Mouse (Mus musculus): ENCODE measurements around the gene Lamb3. TPM values are rescaled to one million over a fixed set of nuclear protein-coding genes. Genes with fewer than 3 reads are reported as not detected.

Gene Lamb3
- polyA plus RNA-seq, 1 experiment from 2014 or later, result 0.59 TPM

DNA sequence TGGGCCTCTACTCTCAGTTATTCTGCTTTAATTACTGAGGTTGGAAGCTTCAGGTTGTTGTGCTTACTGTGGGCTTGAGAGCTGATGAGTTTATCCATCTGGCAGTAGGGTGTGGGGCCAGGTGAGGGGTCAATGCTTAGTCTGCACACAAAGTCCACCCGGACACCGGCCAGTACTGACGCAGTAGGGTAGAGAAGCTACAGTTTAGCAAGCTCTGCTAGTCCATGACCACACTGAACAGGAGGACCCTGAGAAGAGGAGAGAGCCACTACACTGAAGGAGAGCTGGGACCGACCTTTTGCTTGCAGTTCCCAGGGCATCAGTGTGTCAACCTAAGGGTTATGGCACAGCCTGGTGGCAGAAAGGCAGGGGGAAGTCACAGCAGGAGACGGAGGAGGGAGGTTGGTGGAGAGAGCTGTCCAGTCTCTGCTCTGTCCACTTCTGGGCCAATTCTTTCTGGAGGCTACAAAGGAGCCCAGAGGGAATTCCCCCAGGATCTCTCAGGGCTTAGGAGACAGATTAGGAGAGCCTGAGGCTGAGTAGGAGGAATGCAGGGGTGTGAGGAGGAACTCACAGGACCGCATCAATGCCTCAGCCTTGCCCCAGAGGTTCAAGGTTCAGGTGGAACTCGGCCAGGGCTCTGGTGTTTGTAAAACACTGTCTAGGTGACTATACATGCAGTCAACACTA, 119.1 kb downstream of the Lamb3 start:
- H3K4me1 ChIP-seq, result peaks cover 6% of the 10 kb centered on the region; the same call in 1 of the 2 replicates
- no peaks in the 10 kb centered on the region for H3K9me3 ChIP-seq (replicated peaks)
- no peaks in the 10 kb centered on the region for H3K36me3 ChIP-seq
- ATAC-seq (ENCODE audit: low FRiP score), result no peak
- H3K27me3 ChIP-seq (replicated peaks), result no peaks in the 10 kb centered on the region
- H3K27ac ChIP-seq (replicated peaks), result no peak overlapping the region
- WGBS, result 78% methylated on average over 7 of the region's 7 CpGs
- H3K4me3 ChIP-seq (replicated peaks), result no peak overlapping the region
- H3K4me2 ChIP-seq, result no peak overlapping the region
- no peak overlapping the region for H3K9ac ChIP-seq (replicated peaks)

DNA sequence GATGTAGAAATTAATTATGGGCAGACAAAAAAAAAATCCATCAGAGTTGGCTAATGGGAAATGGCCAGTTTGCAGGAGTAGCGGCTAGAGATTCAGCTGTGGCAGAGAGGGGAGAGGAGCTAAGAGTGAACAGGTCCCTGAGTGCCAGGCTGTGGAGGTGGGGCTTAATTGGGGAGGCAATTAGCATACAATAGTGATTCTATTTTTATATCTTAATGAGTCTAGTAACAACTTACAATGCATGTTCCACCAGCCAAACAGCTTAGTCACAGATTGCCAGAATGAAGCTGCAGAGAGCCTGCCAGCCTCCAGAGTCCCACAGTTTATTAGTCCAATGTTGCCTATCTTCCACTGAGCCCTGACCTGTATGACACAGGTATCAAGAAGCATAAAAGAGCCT, 119.7 kb downstream of the Lamb3 start:
- Histone ChIP-seq H3K9me3 (replicated peaks) (no peaks in the 10 kb centered on the region), H3K27me3 (replicated peaks) (no peaks in the 10 kb centered on the region), H3K9ac (replicated peaks) (no peak overlapping the region), H3K36me3 (no peaks in the 10 kb centered on the region), H3K4me3 (replicated peaks) (no peak overlapping the region), H3K4me2 (no peak overlapping the region), H3K4me1 (peaks cover 6% of the 10 kb centered on the region; the same call in 1 of the 2 replicates), H3K27ac (replicated peaks) (no peak overlapping the region)
- WGBS, result 33% methylated on average over 1 of the region's 1 CpGs
- no peak for ATAC-seq (ENCODE audit: low FRiP score)

DNA sequence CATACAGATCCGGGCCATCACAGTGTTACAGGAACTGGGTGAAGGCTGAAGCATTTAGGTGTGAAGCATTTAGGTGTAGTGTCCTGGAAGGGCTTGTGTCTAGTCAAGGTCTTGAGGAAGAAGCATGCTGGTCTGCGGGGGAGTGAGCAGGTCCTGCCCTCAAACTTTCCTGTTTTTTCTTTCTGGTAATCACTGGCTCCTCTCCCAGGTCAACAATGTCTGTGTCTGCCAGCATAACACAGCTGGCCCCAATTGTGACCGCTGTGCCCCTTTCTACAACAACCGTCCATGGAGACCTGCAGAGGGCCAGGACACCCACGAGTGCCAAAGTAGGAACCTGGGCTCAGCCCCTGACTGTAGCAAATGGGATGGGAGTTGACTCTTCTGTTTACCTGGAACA, 120.2 kb downstream of the Lamb3 start:
- Histone ChIP-seq H3K36me3 (no peaks in the 10 kb centered on the region), H3K27ac (replicated peaks) (no peak overlapping the region), H3K9ac (replicated peaks) (no peak overlapping the region), H3K9me3 (replicated peaks) (no peaks in the 10 kb centered on the region), H3K27me3 (replicated peaks) (no peaks in the 10 kb centered on the region), H3K4me3 (replicated peaks) (no peak overlapping the region), H3K4me2 (no peak overlapping the region), H3K4me1 (peaks cover 6% of the 10 kb centered on the region; the same call in 1 of the 2 replicates)
- WGBS, result 75% methylated on average over 5 of the region's 5 CpGs
- no peak for ATAC-seq (ENCODE audit: low FRiP score)

DNA sequence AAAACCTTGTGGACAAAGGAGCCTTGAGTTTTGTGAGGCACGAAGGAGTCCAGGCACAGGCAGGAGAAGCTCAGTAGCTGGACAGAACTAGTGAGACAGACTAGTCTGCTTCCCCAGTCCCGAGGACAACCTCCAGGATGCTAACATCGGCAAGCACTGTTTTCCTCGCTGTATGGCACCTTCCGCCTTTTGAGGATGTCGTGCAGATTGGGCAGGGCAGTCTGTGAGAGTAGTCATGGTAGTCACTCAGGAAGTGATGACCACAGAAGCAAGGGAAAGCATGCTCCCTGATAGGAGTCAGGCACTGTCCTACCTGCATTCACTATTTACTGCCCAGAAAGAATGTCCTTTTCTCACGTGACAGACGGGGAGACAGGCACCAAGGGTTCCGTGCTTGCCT, 122.1 kb downstream of the Lamb3 start:
- Histone ChIP-seq H3K36me3 (no peaks in the 10 kb centered on the region), H3K4me3 (replicated peaks) (no peak overlapping the region), H3K27ac (replicated peaks) (no peak overlapping the region), H3K9ac (replicated peaks) (no peak overlapping the region), H3K9me3 (replicated peaks) (no peaks in the 10 kb centered on the region), H3K4me1 (peaks cover 9% of the 10 kb centered on the region; the same call in 1 of the 2 replicates), H3K27me3 (replicated peaks) (no peaks in the 10 kb centered on the region), H3K4me2 (no peak overlapping the region)
- no peak for ATAC-seq (ENCODE audit: low FRiP score)
- 81% methylated on average over 9 of the region's 9 CpGs for WGBS

DNA sequence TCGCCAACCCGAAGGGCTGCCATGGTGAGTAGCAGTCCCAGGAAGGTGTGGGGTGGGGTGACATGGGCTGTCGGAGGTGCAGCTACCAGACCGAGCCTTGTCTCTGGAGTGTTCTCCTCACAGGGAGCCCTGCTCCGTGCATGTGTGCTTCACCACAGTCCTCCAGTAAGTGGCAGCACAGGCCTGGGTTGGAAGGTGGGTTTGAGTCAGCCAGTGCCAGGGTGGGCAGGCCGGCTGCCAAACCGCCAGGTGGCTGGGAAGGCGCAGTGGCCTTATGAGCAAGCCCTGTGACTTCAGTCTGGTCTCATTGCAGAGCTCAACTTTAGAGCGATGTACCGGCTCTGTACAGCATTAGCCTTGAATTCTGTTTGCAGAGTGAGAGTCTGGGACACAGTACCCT, 122.7 kb downstream of the Lamb3 start:
- no peaks in the 10 kb centered on the region for H3K9me3 ChIP-seq (replicated peaks)
- H3K27ac ChIP-seq (replicated peaks), result no peak overlapping the region
- WGBS, result 41% methylated on average over 10 of the region's 10 CpGs
- H3K4me1 ChIP-seq, result peaks cover 13% of the 10 kb centered on the region; the same call in 1 of the 2 replicates
- H3K9ac ChIP-seq (replicated peaks), result no peak overlapping the region
- no peak overlapping the region for H3K4me2 ChIP-seq
- ATAC-seq (ENCODE audit: low FRiP score), result peak; percentile 83
- H3K4me3 ChIP-seq (replicated peaks), result no peak overlapping the region
- H3K27me3 ChIP-seq (replicated peaks), result no peaks in the 10 kb centered on the region
- no peaks in the 10 kb centered on the region for H3K36me3 ChIP-seq

DNA sequence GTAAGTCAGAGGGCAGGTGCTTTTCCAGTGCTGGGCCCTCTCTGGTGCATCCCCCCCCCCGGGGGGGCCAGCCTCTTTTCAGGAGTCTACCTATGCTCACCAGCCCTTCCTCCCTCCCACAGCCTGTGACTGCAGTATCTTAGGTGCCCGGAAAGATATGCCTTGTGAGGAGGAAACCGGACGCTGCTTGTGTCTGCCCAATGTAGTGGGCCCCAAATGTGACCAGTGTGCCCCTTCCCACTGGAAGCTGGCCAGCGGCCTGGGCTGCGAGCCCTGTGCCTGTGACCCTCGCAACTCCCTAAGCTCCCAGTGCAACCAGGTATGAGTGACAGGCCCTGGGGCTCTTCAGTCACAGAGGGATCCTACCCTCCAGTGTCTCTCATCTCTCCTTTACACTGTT, 123.1 kb downstream of the Lamb3 start:
- ATAC-seq (ENCODE audit: low FRiP score), result no peak
- WGBS, result 85% methylated on average over 7 of the region's 7 CpGs
- Histone ChIP-seq H3K27ac (replicated peaks) (no peak overlapping the region), H3K9ac (replicated peaks) (no peak overlapping the region), H3K4me3 (replicated peaks) (no peak overlapping the region), H3K27me3 (replicated peaks) (no peaks in the 10 kb centered on the region), H3K9me3 (replicated peaks) (no peaks in the 10 kb centered on the region), H3K4me2 (no peak overlapping the region), H3K36me3 (no peaks in the 10 kb centered on the region), H3K4me1 (peaks cover 13% of the 10 kb centered on the region; the same call in 1 of the 2 replicates)

GRCm38 (mm10) chr1:193332018-193332417, 124.5 kb downstream of the Lamb3 start:
- Histone ChIP-seq H3K4me3 (replicated peaks) (no peak overlapping the region), H3K9me3 (replicated peaks) (no peaks in the 10 kb centered on the region), H3K36me3 (no peaks in the 10 kb centered on the region), H3K27me3 (replicated peaks) (no peaks in the 10 kb centered on the region), H3K4me2 (no peak overlapping the region), H3K4me1 (peaks cover 9% of the 10 kb centered on the region), H3K9ac (replicated peaks) (no peak overlapping the region), H3K27ac (replicated peaks) (no peak overlapping the region)
- 89% methylated on average over 13 of the region's 13 CpGs for WGBS
- ATAC-seq (ENCODE audit: low FRiP score), result no peak

GRCm38 (mm10) chr1:193332671-193333070, 125.2 kb downstream of the Lamb3 start:
- WGBS, result 97% methylated on average over 1 of the region's 1 CpGs
- no peak for ATAC-seq (ENCODE audit: low FRiP score)
- no peaks in the 10 kb centered on the region for H3K9me3 ChIP-seq (replicated peaks)
- peaks cover 8% of the 10 kb centered on the region; the same call in 1 of the 2 replicates for H3K4me1 ChIP-seq
- H3K9ac ChIP-seq (replicated peaks), result no peak overlapping the region
- H3K36me3 ChIP-seq, result no peaks in the 10 kb centered on the region
- H3K4me2 ChIP-seq, result no peak overlapping the region
- no peak overlapping the region for H3K4me3 ChIP-seq (replicated peaks)
- H3K27me3 ChIP-seq (replicated peaks), result no peaks in the 10 kb centered on the region
- H3K27ac ChIP-seq (replicated peaks), result no peak overlapping the region

- H3K27me3 ChIP-seq (replicated peaks), result no peaks in the 10 kb centered on the region
- no peaks in the 10 kb centered on the region for H3K9me3 ChIP-seq (replicated peaks)
- 92% methylated on average over 3 of the region's 3 CpGs for WGBS
- no peaks in the 10 kb centered on the region for H3K36me3 ChIP-seq
- H3K4me2 ChIP-seq, result no peak overlapping the region
- H3K4me3 ChIP-seq (replicated peaks), result no peak overlapping the region
- no peak overlapping the region for H3K9ac ChIP-seq (replicated peaks)
- no peak for ATAC-seq (ENCODE audit: low FRiP score)
- H3K27ac ChIP-seq (replicated peaks), result no peak overlapping the region
- peaks cover 18% of the 10 kb centered on the region for H3K4me1 ChIP-seq
Observed at GRCm38 (mm10) chr1:193333776-193334175, 126.3 kb downstream of the Lamb3 start.

GRCm38 (mm10) chr1:193334546-193334945, 127.0 kb downstream of the Lamb3 start:
- Histone ChIP-seq H3K4me2 (no peak overlapping the region), H3K4me3 (replicated peaks) (no peak overlapping the region), H3K36me3 (no peaks in the 10 kb centered on the region), H3K27ac (replicated peaks) (no peak overlapping the region), H3K27me3 (replicated peaks) (no peaks in the 10 kb centered on the region), H3K4me1 (peaks cover 19% of the 10 kb centered on the region), H3K9me3 (replicated peaks) (no peaks in the 10 kb centered on the region), H3K9ac (replicated peaks) (no peak overlapping the region)
- no peak for ATAC-seq (ENCODE audit: low FRiP score)
- 77% methylated on average over 6 of the region's 6 CpGs for WGBS

DNA sequence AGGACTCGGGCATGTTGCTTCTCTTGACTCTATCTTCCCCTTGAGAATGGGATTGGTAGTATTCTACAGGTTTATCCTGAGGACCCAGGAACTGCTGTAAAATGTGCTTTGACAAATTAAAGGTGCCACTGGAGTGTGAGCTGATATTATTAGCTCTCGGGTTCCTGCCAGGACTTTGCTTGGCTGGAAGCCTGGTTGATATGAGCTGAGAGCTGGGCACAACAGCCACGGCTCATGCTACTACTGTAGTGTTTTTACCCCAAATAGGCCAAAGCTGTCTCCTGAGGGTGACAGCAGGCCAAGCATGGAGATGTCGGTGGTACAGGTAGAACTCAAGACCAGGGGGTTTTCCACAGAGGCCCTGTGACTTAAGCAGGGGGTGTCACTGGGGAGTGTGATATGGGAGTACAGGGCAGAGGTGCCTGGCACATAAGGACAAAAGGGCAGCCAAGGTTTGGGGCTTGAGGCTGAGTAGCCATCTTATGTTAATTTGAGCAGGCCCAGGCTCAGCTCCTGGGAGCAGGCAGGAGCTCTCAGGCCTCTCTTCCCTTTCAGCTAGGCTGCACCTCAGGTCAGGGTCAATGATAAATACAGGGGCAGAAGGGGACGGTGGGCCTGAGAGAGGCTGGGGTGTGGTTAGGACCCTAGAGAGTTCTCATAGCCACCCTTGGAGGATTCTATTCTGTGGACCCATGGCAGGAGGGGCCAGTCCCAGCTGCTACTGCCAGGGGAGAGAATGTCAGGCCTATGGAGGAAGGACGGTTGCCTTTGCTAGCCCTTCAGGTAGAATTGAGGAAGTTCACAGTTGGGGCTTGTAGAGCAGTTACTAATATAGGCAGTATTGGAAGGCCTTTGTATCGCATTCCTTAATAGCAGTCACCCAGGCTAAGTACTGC, 128.9 kb downstream of the Lamb3 start:
- Histone ChIP-seq H3K4me3 (replicated peaks) (no peak overlapping the region), H3K27ac (replicated peaks) (no peak overlapping the region), H3K36me3 (no peaks in the 10 kb centered on the region), H3K4me1 (peaks cover 19% of the 10 kb centered on the region), H3K27me3 (replicated peaks) (no peaks in the 10 kb centered on the region), H3K9ac (replicated peaks) (no peak overlapping the region), H3K9me3 (replicated peaks) (no peaks in the 10 kb centered on the region), H3K4me2 (no peak overlapping the region)
- WGBS, result 78% methylated on average over 7 of the region's 7 CpGs
- no peak for ATAC-seq (ENCODE audit: low FRiP score)

DNA sequence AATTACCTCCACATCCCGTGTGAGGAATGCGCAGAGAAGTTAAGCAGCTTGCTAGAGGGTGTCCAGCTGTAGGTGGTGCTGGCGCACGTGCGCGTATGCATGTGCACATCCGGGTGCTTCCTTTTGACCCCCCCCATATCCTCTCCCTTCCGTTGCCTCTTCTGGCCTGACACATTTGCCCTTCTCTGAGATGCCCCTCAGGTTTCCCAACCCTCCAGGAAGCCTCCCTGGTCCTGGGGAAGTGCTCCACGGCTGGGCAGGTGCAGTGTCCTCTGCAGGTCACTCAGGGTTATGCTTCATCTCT, 129.5 kb downstream of the Lamb3 start:
- Histone ChIP-seq H3K9ac (replicated peaks) (no peak overlapping the region), H3K9me3 (replicated peaks) (no peaks in the 10 kb centered on the region), H3K4me1 (peaks cover 19% of the 10 kb centered on the region), H3K36me3 (no peaks in the 10 kb centered on the region), H3K4me2 (no peak overlapping the region), H3K4me3 (replicated peaks) (no peak overlapping the region), H3K27me3 (replicated peaks) (no peaks in the 10 kb centered on the region), H3K27ac (replicated peaks) (no peak overlapping the region)
- WGBS, result 84% methylated on average over 9 of the region's 9 CpGs
- no peak for ATAC-seq (ENCODE audit: low FRiP score)
